Mouse (Mus musculus): ENCODE results near the gene Stx4a. TPM values are rescaled to one million over a fixed set of nuclear protein-coding genes. Genes with fewer than 3 reads are reported as not detected.

The Stx4a gene
- polyA plus RNA-seq, 2 experiments = 7.2 to 34.9 TPM

- DNase-seq (ENCODE audit: low read depth in 3 of 3, low spot score in 3 of 3) = no peak
- Histone ChIP-seq H3K4me3 (ENCODE audit: insufficient read depth in 1 of 2, low read depth in 2 of 2, low read length in 2 of 2) (peak overlapping the region; percentile 87 to 90), H3K4me1 (replicated peaks; ENCODE audit: control insufficient read depth in 2 of 2, insufficient read depth in 2 of 2, low read length in 1 of 2) (peaks cover 16 to 18% of the 10 kb centered on the region in 2 experiments), H3K27ac (peak overlapping the region; percentile 83), H3K36me3 (replicated peaks; ENCODE audit: control insufficient read depth, insufficient read depth, low read depth) (peaks cover 18% of the 10 kb centered on the region), H3K9ac (replicated peaks) (peak overlapping the region; percentile 88), H3K9me3 (ENCODE audit: control insufficient read depth, low read length) (peaks cover 13% of the 10 kb centered on the region), H3K27me3 (ENCODE audit: control insufficient read depth, insufficient read depth, low read length) (peaks cover 2% of the 10 kb centered on the region; the same call in 1 of the 2 replicates), H3K4me2 (ENCODE audit: low read depth) (peak overlapping the region; percentile 98)
- 5% methylated on average over 20 of the region's 20 CpGs for WGBS (ENCODE audit: insufficient replicate concordance)
- ATAC-seq (ENCODE audit: insufficient read depth) = peak; percentile 26
- no peak for TF ChIP-seq CTCF (IDR thresholded peaks at IDR 0.05; ENCODE audit: low read depth)
- no peak for TF ChIP-seq EP300 (IDR thresholded peaks at IDR 0.05; ENCODE audit: low read depth)
Measured at GRCm38 (mm10) chr7:127874812-127875626, 50.9 kb downstream of the Stx4a start.

DNA sequence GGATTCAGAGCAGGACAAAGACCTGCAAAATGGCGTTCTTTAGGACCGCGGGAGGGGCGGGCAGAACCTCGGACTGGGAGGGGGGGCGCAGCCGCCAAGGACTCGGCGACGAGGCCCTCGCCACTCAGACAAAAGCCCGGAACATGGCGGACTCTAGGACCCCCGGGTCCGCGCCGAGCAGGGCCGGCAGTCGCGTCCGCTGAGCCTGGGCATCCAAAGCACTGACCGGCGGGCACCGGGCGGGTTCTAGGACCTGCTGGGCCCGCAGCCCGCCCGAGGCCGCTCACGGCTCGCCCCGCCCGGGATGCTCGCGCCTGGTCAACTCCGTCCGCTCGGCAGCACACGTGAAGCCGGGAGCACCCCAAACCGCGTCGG is 51.5 kb downstream of the Stx4a start:
- ATAC-seq (ENCODE audit: insufficient read depth) = peak; percentile 76
- DNase-seq (ENCODE audit: low read depth in 3 of 3, low spot score in 3 of 3) = peak; percentile 70 to 74 (median 73)
- Histone ChIP-seq H3K4me2 (ENCODE audit: low read depth) (peak overlapping the region; percentile 98), H3K27ac (peak overlapping the region; percentile 83), H3K27me3 (ENCODE audit: control insufficient read depth, insufficient read depth, low read length) (peaks cover 2% of the 10 kb centered on the region; the same call in 1 of the 2 replicates), H3K9me3 (ENCODE audit: control insufficient read depth, low read length) (peaks cover 18% of the 10 kb centered on the region), H3K4me1 (replicated peaks; ENCODE audit: control insufficient read depth in 2 of 2, insufficient read depth in 2 of 2, low read length in 1 of 2) (peaks cover 13 to 18% of the 10 kb centered on the region in 2 experiments), H3K4me3 (ENCODE audit: insufficient read depth in 1 of 2, low read depth in 2 of 2, low read length in 2 of 2) (peak overlapping the region; percentile 87 to 90), H3K9ac (replicated peaks) (peak overlapping the region; percentile 88), H3K36me3 (replicated peaks; ENCODE audit: control insufficient read depth, insufficient read depth, low read depth) (peaks cover 24% of the 10 kb centered on the region)
- under 1% methylated on average over 43 of the region's 43 CpGs for WGBS (ENCODE audit: insufficient replicate concordance)
- no peak for TF ChIP-seq CTCF (IDR thresholded peaks at IDR 0.05; ENCODE audit: low read depth)
- TF ChIP-seq EP300 (IDR thresholded peaks at IDR 0.05; ENCODE audit: low read depth) = 0 out of 2 replicates have a peak, but pooled peaks have one; percentile 7

- peak; percentile 83 for ATAC-seq (ENCODE audit: insufficient read depth)
- under 1% methylated on average over 41 of the region's 41 CpGs for WGBS (ENCODE audit: insufficient replicate concordance)
- H3K4me2 ChIP-seq (ENCODE audit: low read depth) = peak within 1 kb of the TSS; percentile 98
- H3K27ac ChIP-seq = peak within 1 kb of the TSS; percentile 83
- peaks cover 2% of the 10 kb centered on the region; the same call in 1 of the 2 replicates for H3K27me3 ChIP-seq (ENCODE audit: control insufficient read depth, insufficient read depth, low read length)
- peaks cover 29% of the 10 kb centered on the region for H3K36me3 ChIP-seq (replicated peaks; ENCODE audit: control insufficient read depth, insufficient read depth, low read depth)
- peak within 1 kb of the TSS; percentile 87 to 90 for H3K4me3 ChIP-seq (ENCODE audit: insufficient read depth in 1 of 2, low read depth in 2 of 2, low read length in 2 of 2)
- H3K9ac ChIP-seq (replicated peaks) = peak within 1 kb of the TSS; percentile 88
- TF ChIP-seq CTCF (IDR thresholded peaks at IDR 0.05; ENCODE audit: low read depth) = no peak
- TF ChIP-seq EP300 (IDR thresholded peaks at IDR 0.05; ENCODE audit: low read depth) = no peak
- H3K9me3 ChIP-seq (ENCODE audit: control insufficient read depth, low read length) = peaks cover 22% of the 10 kb centered on the region
- peak; percentile 73 to 77 (median 73) for DNase-seq (ENCODE audit: low read depth in 3 of 3, low spot score in 3 of 3)
- peaks cover 13 to 17% of the 10 kb centered on the region in 2 experiments for H3K4me1 ChIP-seq (replicated peaks; ENCODE audit: control insufficient read depth in 2 of 2, insufficient read depth in 2 of 2, low read length in 1 of 2)
Measured at GRCm38 (mm10) chr7:127876041-127876466, 52.0 kb downstream of the Stx4a start, which contains the start of gene Zfp646. Gene Zfp646 (plus strand): TSS chr7:127876221.

- under 1% methylated on average over 60 of the region's 60 CpGs for WGBS (ENCODE audit: insufficient replicate concordance)
- H3K4me3 ChIP-seq (ENCODE audit: insufficient read depth in 1 of 2, low read depth in 2 of 2, low read length in 2 of 2) = peak within 1 kb of the TSS; percentile 87 to 90
- H3K27ac ChIP-seq = peak within 1 kb of the TSS; percentile 83
- H3K36me3 ChIP-seq (replicated peaks; ENCODE audit: control insufficient read depth, insufficient read depth, low read depth) = peaks cover 35% of the 10 kb centered on the region
- H3K4me2 ChIP-seq (ENCODE audit: low read depth) = peak within 1 kb of the TSS; percentile 98
- H3K4me1 ChIP-seq (replicated peaks; ENCODE audit: control insufficient read depth in 2 of 2, insufficient read depth in 2 of 2, low read length in 1 of 2) = peaks cover 13 to 16% of the 10 kb centered on the region in 2 experiments
- no peak for TF ChIP-seq EP300 (IDR thresholded peaks at IDR 0.05; ENCODE audit: low read depth)
- no peak for TF ChIP-seq CTCF (IDR thresholded peaks at IDR 0.05; ENCODE audit: low read depth)
- ATAC-seq (ENCODE audit: insufficient read depth) (peak; percentile 75), DNase-seq (ENCODE audit: low read depth in 3 of 3, low spot score in 3 of 3) (peak; percentile 91 to 92 (median 91))
- H3K27me3 ChIP-seq (ENCODE audit: control insufficient read depth, insufficient read depth, low read length) = peaks cover 2% of the 10 kb centered on the region; the same call in 1 of the 2 replicates
- peak within 1 kb of the TSS; percentile 88 for H3K9ac ChIP-seq (replicated peaks)
- peaks cover 26% of the 10 kb centered on the region for H3K9me3 ChIP-seq (ENCODE audit: control insufficient read depth, low read length)
Measured at GRCm38 (mm10) chr7:127876467-127877348, 52.6 kb downstream of the Stx4a start, which contains the start of gene Zfp668. Gene Zfp668 (minus strand): TSS chr7:127876828.
